Mouse (Mus musculus) forebrain, embryonic 10.5 days (tissue): ENCODE data around the gene Tfdp1. TPM values are rescaled to one million over a fixed set of nuclear protein-coding genes. Genes with fewer than 3 reads are reported as not detected.
"Not testable (repeated sequence)": the region's sequence is repeated elsewhere in the genome, so short reads cannot be mapped to it uniquely, and the experiment has no call there.

Source experiments
- DNase-seq: peaks from one replicate; pipeline ENCODE4 v3.0.0-alpha.2; 2017; ENCODE audit warnings: low spot score; ENCODE audit errors: extremely low spot score
- H3K27ac ChIP-seq: fragments of 300-500 bp; sonication (generic); 2 replicates; pipeline ENCODE4 v1.5.1; 2016; ENCODE audit warnings: mild to moderate bottlenecking
- H3K27me3 ChIP-seq: fragments of 300-500 bp; sonication (generic); 2 replicates; pipeline ENCODE4 v1.6.1; 2016; ENCODE audit warnings: mild to moderate bottlenecking; ENCODE audit not compliant: poor library complexity, severe bottlenecking
- H3K36me3 ChIP-seq: fragments of 300-500 bp; sonication (generic); replicated peaks from 2 replicates; pipeline ENCODE4 v1.6.1; 2016; ENCODE audit warnings: mild to moderate bottlenecking, moderate library complexity
- H3K4me1 ChIP-seq: fragments of 300-500 bp; sonication (generic); 2 replicates; pipeline ENCODE4 v1.6.1; 2016
- H3K4me3 ChIP-seq: fragments of 300-500 bp; sonication (generic); 2 replicates; pipeline ENCODE4 v1.5.1; 2016; ENCODE audit warnings: mild to moderate bottlenecking, moderate library complexity
- H3K9me3 ChIP-seq: fragments of 300-500 bp; sonication (generic); 2 replicates; pipeline ENCODE4 v1.6.1; 2016; ENCODE audit warnings: mild to moderate bottlenecking, moderate library complexity
- WGBS: fragments of 180-500 bp; shearing (Covaris S2); methylation state at CpG from one replicate; pipeline ENCODE4 v1.1.7; 2016; 5-methylcytosine and 5-hydroxymethylcytosine counted together
- polyA plus RNA-seq: library from polyadenylated mRNA; unstranded; fragments of >200 nt; fragmentation: Nextera tagmentation; extraction: Ambion mirVana; gene quantifications from 2 replicates; pipeline ENCODE4 v1.2.1, GENCODE M21; 2016

Tfdp1 gene
- polyA plus RNA-seq, 1 experiment from 2014 or later, result 208 TPM

GRCm38 (mm10) chr8:13337245-13337644 is 1.3 kb upstream of the Tfdp1 start:
- not testable (repeated sequence) for H3K4me3 ChIP-seq, H3K9me3 ChIP-seq, DNase-seq, H3K27me3 ChIP-seq
- Histone ChIP-seq H3K4me1 (peaks cover 27% of the 10 kb centered on the region), H3K27ac (peak overlapping the region; percentile 97; the same call in 1 of the 2 replicates), H3K36me3 (peaks cover 21% of the 10 kb centered on the region)
- WGBS, result 92% methylated on average over 6 of the region's 6 CpGs

- Histone ChIP-seq H3K4me1 (peaks cover 27% of the 10 kb centered on the region), H3K4me3 (peak overlapping the region; percentile 96), H3K27ac (peak overlapping the region; percentile 97), H3K9me3 (no peaks in the 10 kb centered on the region), H3K27me3 (no peaks in the 10 kb centered on the region), H3K36me3 (peaks cover 25% of the 10 kb centered on the region)
- no peak for DNase-seq
- 86% methylated on average over 3 of the region's 3 CpGs for WGBS
Observed at GRCm38 (mm10) chr8:13337678-13338077, 873 bp upstream of the Tfdp1 start.

GRCm38 (mm10) chr8:13338901-13339645 is 522 bp downstream of the Tfdp1 start:
- Histone ChIP-seq H3K4me3 (peak overlapping the region; percentile 96), H3K9me3 (no peaks in the 10 kb centered on the region), H3K27ac (peak overlapping the region; percentile 97), H3K27me3 (no peaks in the 10 kb centered on the region), H3K36me3 (peaks cover 39% of the 10 kb centered on the region), H3K4me1 (peaks cover 27% of the 10 kb centered on the region)
- under 1% methylated on average over 69 of the region's 70 CpGs for whole genome bisulfite sequencing
- peak; percentile 49 for DNase-seq

GRCm38 (mm10) chr8:13339646-13339990 is 1.1 kb downstream of the Tfdp1 start:
- Histone ChIP-seq H3K27ac (peak overlapping the region; percentile 97), H3K4me1 (peaks cover 27% of the 10 kb centered on the region), H3K9me3 (no peaks in the 10 kb centered on the region), H3K36me3 (peaks cover 45% of the 10 kb centered on the region), H3K27me3 (no peaks in the 10 kb centered on the region), H3K4me3 (peak overlapping the region; percentile 96)
- WGBS, result 11% methylated on average over 11 of the region's 11 CpGs
- no peak for DNase-seq

- Histone ChIP-seq H3K4me3 (peak overlapping the region; percentile 96), H3K27ac (0 out of 2 replicates have a peak overlapping the region, but pooled peaks have one; percentile 35), H3K9me3 (no peaks in the 10 kb centered on the region), H3K36me3 (peaks cover 55% of the 10 kb centered on the region), H3K4me1 (peaks cover 27% of the 10 kb centered on the region), H3K27me3 (no peaks in the 10 kb centered on the region)
- no peak for DNase-seq
- 91% methylated on average over 8 of the region's 8 CpGs for WGBS
Observed at GRCm38 (mm10) chr8:13340650-13341049, 2.1 kb downstream of the Tfdp1 start.

GRCm38 (mm10) chr8:13342340-13342739 is 3.8 kb downstream of the Tfdp1 start:
- Histone ChIP-seq H3K36me3 (peaks cover 72% of the 10 kb centered on the region), H3K27ac (no peak overlapping the region)
- no peak for DNase-seq

GRCm38 (mm10) chr8:13343134-13343533 is 4.6 kb downstream of the Tfdp1 start:
- peaks cover 20% of the 10 kb centered on the region for H3K4me1 ChIP-seq
- no peak overlapping the region for H3K4me3 ChIP-seq
- DNase-seq, result no peak
- peaks cover 80% of the 10 kb centered on the region for H3K36me3 ChIP-seq
- H3K27me3 ChIP-seq, result no peaks in the 10 kb centered on the region
- 94% methylated on average over 4 of the region's 4 CpGs for WGBS
- H3K27ac ChIP-seq, result no peak overlapping the region
- H3K9me3 ChIP-seq, result no peaks in the 10 kb centered on the region

More at GRCm38 (mm10) chr8:13342340-13342739, 3.8 kb downstream of the Tfdp1 start:
- H3K4me3 ChIP-seq, result no peak overlapping the region
- no peaks in the 10 kb centered on the region for H3K27me3 ChIP-seq
- no peaks in the 10 kb centered on the region for H3K9me3 ChIP-seq
- WGBS, result 91% methylated on average over 2 of the region's 2 CpGs
- peaks cover 27% of the 10 kb centered on the region for H3K4me1 ChIP-seq

GRCm38 (mm10) chr8:13350052-13350451 is 11.5 kb downstream of the Tfdp1 start:
- DNase-seq, result no peak
- no peaks in the 10 kb centered on the region for H3K4me1 ChIP-seq
- no peaks in the 10 kb centered on the region for H3K27me3 ChIP-seq
- no peaks in the 10 kb centered on the region for H3K9me3 ChIP-seq
- no peak overlapping the region for H3K27ac ChIP-seq
- H3K4me3 ChIP-seq, result no peak overlapping the region
- 91% methylated on average over 7 of the region's 7 CpGs for WGBS
- H3K36me3 ChIP-seq, result peaks cover 100% of the 10 kb centered on the region

GRCm38 (mm10) chr8:13351593-13351992 is 13.0 kb downstream of the Tfdp1 start:
- Histone ChIP-seq H3K4me3 (no peak overlapping the region), H3K4me1 (no peaks in the 10 kb centered on the region), H3K9me3 (no peaks in the 10 kb centered on the region), H3K27ac (no peak overlapping the region), H3K36me3 (peaks cover 100% of the 10 kb centered on the region), H3K27me3 (no peaks in the 10 kb centered on the region)
- no peak for DNase-seq
- 92% methylated on average over 5 of the region's 5 CpGs for WGBS

GRCm38 (mm10) chr8:13352601-13353000 is 14.1 kb downstream of the Tfdp1 start:
- H3K9me3 ChIP-seq, result no peaks in the 10 kb centered on the region
- no peaks in the 10 kb centered on the region for H3K4me1 ChIP-seq
- WGBS, result 94% methylated on average over 8 of the region's 8 CpGs
- DNase-seq, result no peak
- no peaks in the 10 kb centered on the region for H3K27me3 ChIP-seq
- peaks cover 100% of the 10 kb centered on the region for H3K36me3 ChIP-seq
- H3K4me3 ChIP-seq, result no peak overlapping the region
- no peak overlapping the region for H3K27ac ChIP-seq

GRCm38 (mm10) chr8:13353155-13353833 is 14.7 kb downstream of the Tfdp1 start:
- Histone ChIP-seq H3K4me1 (no peaks in the 10 kb centered on the region), H3K27ac (no peak overlapping the region), H3K36me3 (peaks cover 100% of the 10 kb centered on the region), H3K9me3 (no peaks in the 10 kb centered on the region), H3K27me3 (no peaks in the 10 kb centered on the region), H3K4me3 (no peak overlapping the region)
- no peak for DNase-seq
- WGBS, result 92% methylated on average over 9 of the region's 9 CpGs

- H3K36me3 ChIP-seq, result peaks cover 100% of the 10 kb centered on the region
- no peaks in the 10 kb centered on the region for H3K4me1 ChIP-seq
- DNase-seq, result no peak
- WGBS, result 89% methylated on average over 4 of the region's 4 CpGs
- no peak overlapping the region for H3K4me3 ChIP-seq
- no peaks in the 10 kb centered on the region for H3K27me3 ChIP-seq
- no peak overlapping the region for H3K27ac ChIP-seq
- H3K9me3 ChIP-seq, result no peaks in the 10 kb centered on the region
Observed at GRCm38 (mm10) chr8:13353883-13354282, 15.3 kb downstream of the Tfdp1 start.

- H3K36me3 ChIP-seq, result peaks cover 100% of the 10 kb centered on the region
- WGBS, result 88% methylated on average over 6 of the region's 6 CpGs
- H3K4me3 ChIP-seq, result no peak overlapping the region
- H3K9me3 ChIP-seq, result peaks cover 7% of the 10 kb centered on the region
- no peaks in the 10 kb centered on the region for H3K27me3 ChIP-seq
- no peak overlapping the region for H3K27ac ChIP-seq
- no peaks in the 10 kb centered on the region for H3K4me1 ChIP-seq
- no peak for DNase-seq
Observed at GRCm38 (mm10) chr8:13356221-13356620, 17.7 kb downstream of the Tfdp1 start.
